Mouse (Mus musculus) heart, postnatal 10 days (tissue): ENCODE results near the gene Tnrc18. TPM values are rescaled to one million over a fixed set of nuclear protein-coding genes. Genes with fewer than 3 reads are reported as not detected.

Source experiments
- DNase-seq, 2 experiments: peaks; one replicate each; pipeline ENCODE4 v3.0.0; 2021
- intact Hi-C: fragments of 180-260 bp; cut with DNase I; formaldehyde crosslinking; loops from one replicate; pipeline ENCODE4 v1.15.1; 2025
- total RNA-seq, 2 experiments: library from RNA; stranded (reverse); gene quantifications; 2 replicates each; pipeline ENCODE4 v1.2.3; 2021

Gene Tnrc18
- total RNA-seq, 2 experiments from 2014 or later = 80.1 to 91.3 TPM

- intact Hi-C loops = no loop called here
- no peak for DNase-seq
These were observed 116.4 kb downstream of the Tnrc18 start for GRCm38 (mm10) chr5:142700842-142701589.

GRCm38 (mm10) chr5:142697742-142698141 lies 119.7 kb downstream of the Tnrc18 start:
- intact Hi-C loops = no loop called here

GRCm38 (mm10) chr5:142696865-142697264 lies 120.6 kb downstream of the Tnrc18 start:
- intact Hi-C loops = no loop called here
- no peak for DNase-seq

More at GRCm38 (mm10) chr5:142697742-142698141, 119.7 kb downstream of the Tnrc18 start:
- no peak for DNase-seq

GRCm38 (mm10) chr5:142696258-142696657 lies 121.2 kb downstream of the Tnrc18 start:
- DNase-seq = no peak
- intact Hi-C loops = no loop called here

- intact Hi-C loops = no loop called here
- peak; percentile 53 to 74 for DNase-seq
These were observed 122.7 kb downstream of the Tnrc18 start for GRCm38 (mm10) chr5:142694627-142695340.

- intact Hi-C loops = no loop called here
These were observed 123.6 kb downstream of the Tnrc18 start for GRCm38 (mm10) chr5:142693738-142694430.

GRCm38 (mm10) chr5:142692971-142693737 lies 124.3 kb downstream of the Tnrc18 start:
- DNase-seq = no peak
- intact Hi-C loops = no loop called here

More at GRCm38 (mm10) chr5:142693738-142694430, 123.6 kb downstream of the Tnrc18 start:
- no peak for DNase-seq

- intact Hi-C loops = no loop called here
- no peak for DNase-seq
These were observed 125.2 kb downstream of the Tnrc18 start, which contains the start of gene Slc29a4 for GRCm38 (mm10) chr5:142692248-142692647. TSS of gene Slc29a4 (plus strand) at chr5:142692512.

- intact Hi-C loops = no loop called here
- DNase-seq = no peak
These were observed 127.1 kb downstream of the Tnrc18 start for GRCm38 (mm10) chr5:142690343-142690742.

- no peak for DNase-seq
- intact Hi-C loops = no loop called here
These were observed 128.6 kb downstream of the Tnrc18 start for GRCm38 (mm10) chr5:142688866-142689265.

GRCm38 (mm10) chr5:142682529-142682928 lies 134.9 kb downstream of the Tnrc18 start:
- intact Hi-C loops = no loop called here
- no peak for DNase-seq

- intact Hi-C loops = no loop called here
- no peak for DNase-seq
These were observed 135.6 kb downstream of the Tnrc18 start for GRCm38 (mm10) chr5:142681911-142682310.

- DNase-seq = no peak
- intact Hi-C loops = no loop called here
These were observed 138.4 kb downstream of the Tnrc18 start for GRCm38 (mm10) chr5:142679065-142679464.

- DNase-seq = no peak
- intact Hi-C loops = no loop called here
These were observed 139.3 kb downstream of the Tnrc18 start for GRCm38 (mm10) chr5:142678141-142678571.

Other genes with a start within 250 kb of the Tnrc18 start
- 1 to 10 TPM in 1 of 2 experiments, under 1 TPM in 1; 0.82 to 3.3 TPM for gene Mmd2, start 208.9 kb downstream of the Tnrc18 start, total RNA-seq
- gene Wipi2, start 190.0 kb downstream of the Tnrc18 start, total RNA-seq = 10 to 100 TPM; 39.0 to 39.3 TPM
- gene Slc29a4, start 125.2 kb downstream of the Tnrc18 start, total RNA-seq = 1 to 10 TPM; 1.1 to 1.5 TPM
- 1 to 10 TPM; 8.8 to 9.2 TPM for gene Fbxl18, start 77.8 kb upstream of the Tnrc18 start, total RNA-seq
- 1,000 to 10,000 TPM; 1,831 to 2,004 TPM for gene Actb, start 89.1 kb upstream of the Tnrc18 start, total RNA-seq
- 100 to 1,000 TPM; 103 to 132 TPM for gene Fscn1, start 142.7 kb upstream of the Tnrc18 start, total RNA-seq